Mouse (Mus musculus) thymus, adult 2 months (tissue): Measurements from ENCODE around the gene Scarb1. TPM values are rescaled to one million over a fixed set of nuclear protein-coding genes. Genes with fewer than 3 reads are reported as not detected.

Experiments
- DNase-seq: peaks from one replicate; pipeline ENCODE4 v3.0.0; 2021
- H3K27ac ChIP-seq: fragments of 200-500 bp; 2 replicates; pipeline ENCODE4 v1.5.1; 2012; ENCODE audit warnings: low read length, control low read depth; ENCODE audit not compliant: control insufficient read depth, insufficient read depth
- H3K27me3 ChIP-seq: fragments of 200-500 bp; 2 replicates; pipeline ENCODE4 v1.6.1; 2012; ENCODE audit warnings: mild to moderate bottlenecking, low read length, moderate library complexity, mixed read lengths; ENCODE audit not compliant: control insufficient read depth, insufficient read depth
- H3K36me3 ChIP-seq: fragments of 200-500 bp; 2 replicates; pipeline ENCODE4 v1.6.1; 2012; ENCODE audit warnings: mild to moderate bottlenecking, low read length, moderate library complexity; ENCODE audit not compliant: control insufficient read depth, insufficient read depth
- H3K4me1 ChIP-seq: fragments of 200-500 bp; replicated peaks from 2 replicates; pipeline ENCODE4 v1.6.1; 2012; ENCODE audit warnings: low read length; ENCODE audit not compliant: control insufficient read depth, insufficient read depth
- H3K4me3 ChIP-seq: fragments of 200-500 bp; 2 replicates; pipeline ENCODE4 v1.5.1; 2012; ENCODE audit warnings: mild to moderate bottlenecking, low read length, control low read depth, moderate library complexity; ENCODE audit not compliant: control insufficient read depth, insufficient read depth
- CTCF ChIP-seq: fragments of 200-500 bp; IDR thresholded peaks from 2 replicates; pipeline ENCODE4 v1.5.1; 2012; ENCODE audit warnings: mild to moderate bottlenecking, control low read depth, low read length, moderate library complexity, borderline replicate concordance; ENCODE audit not compliant: control insufficient read depth, poor library complexity, insufficient read depth; ENCODE audit errors: extremely low read depth
- POLR2A ChIP-seq: fragments of 200-500 bp; IDR thresholded peaks from 2 replicates; pipeline ENCODE4 v1.6.1; 2012; ENCODE audit warnings: mild to moderate bottlenecking, low read length, control low read depth, moderate library complexity; ENCODE audit not compliant: control insufficient read depth, poor library complexity, insufficient read depth; ENCODE audit errors: extremely low read depth
- WGBS: fragments of 180-500 bp; shearing (Covaris S2); methylation state at CpG from one replicate; pipeline ENCODE4 v1.1.7; 2018; 5-methylcytosine and 5-hydroxymethylcytosine counted together
- polyA plus RNA-seq: library from polyadenylated mRNA; depleted of rRNA; stranded (reverse); fragments of >200 nt; gene quantifications from 2 replicates; pipeline ENCODE4 v1.2.3, GENCODE M21; 2012; rRNA removed

Scarb1 gene
- polyA plus RNA-seq, 1 experiment: 80.7 TPM

GRCm38 (mm10) chr5:125229097-125229496 lies 111.8 kb downstream of the Scarb1 start:
- Histone ChIP-seq H3K4me1 (no peaks in the 10 kb centered on the region), H3K4me3 (no peak overlapping the region), H3K27me3 (no peaks in the 10 kb centered on the region), H3K36me3 (no peaks in the 10 kb centered on the region), H3K27ac (no peak overlapping the region)
- no peak for TF ChIP-seq CTCF
- no peak for TF ChIP-seq POLR2A
- 88% methylated on average over 2 of the region's 2 CpGs for WGBS
- no peak for DNase-seq

- no peaks in the 10 kb centered on the region for H3K36me3 ChIP-seq
- H3K4me1 ChIP-seq: no peaks in the 10 kb centered on the region
- H3K27me3 ChIP-seq: no peaks in the 10 kb centered on the region
- no peak overlapping the region for H3K4me3 ChIP-seq
- TF ChIP-seq CTCF (no peak), POLR2A (no peak)
- over 99% methylated on average over 4 of the region's 4 CpGs for WGBS
- no peak for DNase-seq
- H3K27ac ChIP-seq: no peak overlapping the region
Measured at GRCm38 (mm10) chr5:125227699-125228098, 113.2 kb downstream of the Scarb1 start.

Other genes starting within 250 kb of the Scarb1 start
- 75.8 and 98.4 TPM in 2 replicates for gene Ncor2, start 161.9 kb downstream of the Scarb1 start, polyA plus RNA-seq
- 0.18 TPM in 1 of 2 replicates, not detected in the other for gene Gm10382, start 48.2 kb upstream of the Scarb1 start, polyA plus RNA-seq
- gene Ubc, start 49.1 kb upstream of the Scarb1 start, polyA plus RNA-seq: 585 and 598 TPM in 2 replicates
- gene Dhx37, start 93.0 kb upstream of the Scarb1 start, polyA plus RNA-seq: 31.7 and 32.4 TPM in 2 replicates
- gene Bri3bp, start 100.5 kb upstream of the Scarb1 start, polyA plus RNA-seq: 22.7 and 26.4 TPM in 2 replicates
- 51.0 and 61.1 TPM in 2 replicates for gene Aacs, start 134.7 kb upstream of the Scarb1 start, polyA plus RNA-seq
- 0.09 and 0.15 TPM in 2 replicates for gene Tmem132b, start 190.7 kb upstream of the Scarb1 start, polyA plus RNA-seq